Mouse (Mus musculus) embryonic facial prominence, embryonic 12.5 days (tissue): ENCODE data around the gene Cradd. TPM values are rescaled to one million over a fixed set of nuclear protein-coding genes. Genes with fewer than 3 reads are reported as not detected.

ENCODE experiments used
- ATAC-seq: fragments of 200-750 bp; cut with Nextera tagmentation; 2 replicates; pipeline ENCODE4 v1.8.0; 2017; ENCODE audit not compliant: insufficient number of reproducible peaks, insufficient read depth, low FRiP score, low TSS enrichment
- H3K27ac ChIP-seq: fragments of 300-500 bp; sonication (generic); 2 replicates; pipeline ENCODE4 v1.5.1; 2016; ENCODE audit warnings: mild to moderate bottlenecking
- H3K27me3 ChIP-seq: fragments of 300-500 bp; sonication (generic); 2 replicates; pipeline ENCODE4 v1.6.1; 2016; ENCODE audit warnings: mild to moderate bottlenecking, moderate library complexity
- H3K36me3 ChIP-seq: fragments of 300-500 bp; sonication (generic); 2 replicates; pipeline ENCODE4 v1.6.1; 2016; ENCODE audit warnings: mild to moderate bottlenecking
- H3K4me1 ChIP-seq: fragments of 300-500 bp; sonication (generic); 2 replicates; pipeline ENCODE4 v1.6.1; 2016
- H3K4me2 ChIP-seq: fragments of 300-500 bp; sonication (generic); replicated peaks from 2 replicates; pipeline ENCODE4 v1.6.1; 2016; ENCODE audit warnings: mild to moderate bottlenecking, moderate library complexity
- H3K4me3 ChIP-seq: fragments of 300-500 bp; sonication (generic); 2 replicates; pipeline ENCODE4 v1.5.1; 2016; ENCODE audit warnings: mild to moderate bottlenecking
- H3K9ac ChIP-seq: fragments of 300-500 bp; sonication (generic); 2 replicates; pipeline ENCODE4 v1.6.1; 2016; ENCODE audit warnings: mild to moderate bottlenecking, moderate library complexity
- H3K9me3 ChIP-seq: fragments of 300-500 bp; sonication (generic); 2 replicates; pipeline ENCODE4 v1.6.1; 2016; ENCODE audit warnings: mild to moderate bottlenecking, moderate library complexity
- WGBS: fragments of 180-500 bp; shearing (Covaris S2); methylation state at CpG from one replicate; pipeline ENCODE4 v1.1.7; 2016; 5-methylcytosine and 5-hydroxymethylcytosine counted together
- polyA plus RNA-seq: library from polyadenylated mRNA; unstranded; fragments of >200 nt; fragmentation: Nextera tagmentation; extraction: Ambion mirVana; gene quantifications from 2 replicates; pipeline ENCODE4 v1.2.1, GENCODE M21; 2016

The Cradd gene
- polyA plus RNA-seq, 1 experiment from 2014 or later = 14.1 TPM

GRCm38 (mm10) chr10:95226772-95227171 is 97.2 kb downstream of the Cradd start:
- no peak overlapping the region for H3K27ac ChIP-seq
- peaks cover 16% of the 10 kb centered on the region; the same call in 1 of the 2 replicates for H3K4me1 ChIP-seq
- 66% methylated on average over 4 of the region's 4 CpGs for WGBS
- H3K9me3 ChIP-seq = no peaks in the 10 kb centered on the region
- no peaks in the 10 kb centered on the region for H3K27me3 ChIP-seq
- H3K36me3 ChIP-seq = no peaks in the 10 kb centered on the region
- no peak overlapping the region for H3K4me3 ChIP-seq
- H3K4me2 ChIP-seq = no peak overlapping the region
- H3K9ac ChIP-seq = no peak overlapping the region
- ATAC-seq = no peak

GRCm38 (mm10) chr10:95225006-95225405 is 98.9 kb downstream of the Cradd start:
- no peak overlapping the region for H3K4me2 ChIP-seq
- no peaks in the 10 kb centered on the region for H3K9me3 ChIP-seq
- no peak overlapping the region for H3K27ac ChIP-seq
- no peak overlapping the region for H3K4me3 ChIP-seq
- no peaks in the 10 kb centered on the region for H3K27me3 ChIP-seq
- peaks cover 18% of the 10 kb centered on the region; the same call in 1 of the 2 replicates for H3K4me1 ChIP-seq
- WGBS = 35% methylated on average over 4 of the region's 4 CpGs
- H3K36me3 ChIP-seq = no peaks in the 10 kb centered on the region
- no peak overlapping the region for H3K9ac ChIP-seq
- ATAC-seq = no peak

DNA sequence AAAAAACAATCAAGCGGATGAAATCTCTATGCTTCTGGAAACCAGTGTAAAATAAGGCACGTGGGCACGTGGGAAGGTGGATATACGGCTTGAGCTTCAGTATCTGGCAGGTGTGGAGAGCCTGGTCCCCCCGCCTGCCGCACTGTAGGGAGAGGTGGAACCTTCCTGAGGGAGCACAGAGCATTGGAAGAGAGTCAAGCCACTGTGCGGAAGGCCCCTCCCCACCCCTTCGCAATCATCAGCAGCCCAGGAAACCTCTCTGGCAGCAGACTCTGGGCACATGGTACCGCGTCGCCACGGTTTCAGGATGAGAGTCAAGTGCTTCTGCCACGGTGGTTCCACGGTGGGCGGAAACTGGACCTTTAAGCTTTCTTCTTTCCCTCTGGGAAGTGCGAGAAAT is 100.7 kb downstream of the Cradd start:
- no peak for ATAC-seq
- H3K9me3 ChIP-seq = no peaks in the 10 kb centered on the region
- no peak overlapping the region for H3K9ac ChIP-seq
- no peak overlapping the region for H3K27ac ChIP-seq
- H3K36me3 ChIP-seq = no peaks in the 10 kb centered on the region
- H3K27me3 ChIP-seq = no peaks in the 10 kb centered on the region
- no peak overlapping the region for H3K4me3 ChIP-seq
- H3K4me2 ChIP-seq = no peak overlapping the region
- 83% methylated on average over 16 of the region's 16 CpGs for WGBS
- peaks cover 27% of the 10 kb centered on the region; the same call in 1 of the 2 replicates for H3K4me1 ChIP-seq

DNA sequence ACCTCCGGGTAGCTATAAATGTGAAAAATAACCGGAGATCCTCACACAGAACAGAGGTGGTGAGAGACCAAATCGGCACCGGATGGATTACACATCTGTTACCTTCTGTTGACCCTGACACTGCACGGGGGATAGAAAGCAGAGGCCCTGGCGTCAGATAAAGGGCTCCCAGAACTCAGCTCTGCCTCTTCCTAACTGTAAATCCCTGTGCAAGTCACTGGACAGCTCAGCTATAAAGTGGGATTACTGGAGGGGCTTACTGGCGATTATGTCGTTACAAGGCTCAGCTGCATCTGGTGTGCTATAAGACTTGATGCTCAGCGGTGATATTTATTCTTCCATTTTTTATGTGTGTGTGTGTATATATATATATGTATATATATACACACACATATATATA is 102.0 kb downstream of the Cradd start:
- H3K4me1 ChIP-seq = peaks cover 25% of the 10 kb centered on the region
- H3K9ac ChIP-seq = no peak overlapping the region
- no peaks in the 10 kb centered on the region for H3K9me3 ChIP-seq
- 67% methylated on average over 9 of the region's 9 CpGs for WGBS
- no peaks in the 10 kb centered on the region for H3K27me3 ChIP-seq
- no peak overlapping the region for H3K4me3 ChIP-seq
- no peak overlapping the region for H3K27ac ChIP-seq
- no peak for ATAC-seq
- no peak overlapping the region for H3K4me2 ChIP-seq
- H3K36me3 ChIP-seq = no peaks in the 10 kb centered on the region

DNA sequence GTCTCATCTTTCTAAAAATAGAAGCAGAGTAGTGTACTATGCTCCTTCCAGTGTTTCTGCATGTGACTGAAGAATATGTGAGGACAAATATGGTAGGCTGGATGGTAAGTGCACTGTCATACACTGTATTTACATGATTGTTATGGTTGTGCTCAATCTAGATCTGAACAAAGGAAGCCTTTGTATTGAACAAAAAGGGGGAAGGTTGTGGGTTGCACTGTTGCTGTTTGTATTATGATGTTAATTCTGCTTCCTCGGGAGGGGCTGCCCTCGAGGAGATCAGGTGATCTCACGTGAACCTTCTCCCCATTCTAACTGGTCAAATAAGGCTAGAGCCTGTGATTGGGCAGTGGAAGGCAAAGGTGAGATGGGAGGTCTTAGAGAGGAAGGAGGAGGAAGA is 103.4 kb downstream of the Cradd start:
- H3K36me3 ChIP-seq = no peaks in the 10 kb centered on the region
- no peak overlapping the region for H3K9ac ChIP-seq
- ATAC-seq = no peak
- no peaks in the 10 kb centered on the region for H3K9me3 ChIP-seq
- H3K4me3 ChIP-seq = no peak overlapping the region
- WGBS = 74% methylated on average over 3 of the region's 3 CpGs
- peaks cover 25% of the 10 kb centered on the region for H3K4me1 ChIP-seq
- H3K4me2 ChIP-seq = no peak overlapping the region
- H3K27me3 ChIP-seq = no peaks in the 10 kb centered on the region
- no peak overlapping the region for H3K27ac ChIP-seq

GRCm38 (mm10) chr10:95218683-95219060 is 105.3 kb downstream of the Cradd start:
- no peak; the same call in 1 of the 2 replicates for ATAC-seq
- Histone ChIP-seq H3K27me3 (no peaks in the 10 kb centered on the region), H3K27ac (no peak overlapping the region), H3K4me1 (peaks cover 18% of the 10 kb centered on the region), H3K9me3 (no peaks in the 10 kb centered on the region), H3K36me3 (no peaks in the 10 kb centered on the region), H3K4me2 (no peak overlapping the region), H3K9ac (no peak overlapping the region), H3K4me3 (no peak overlapping the region)
- WGBS = 64% methylated on average over 9 of the region's 9 CpGs

DNA sequence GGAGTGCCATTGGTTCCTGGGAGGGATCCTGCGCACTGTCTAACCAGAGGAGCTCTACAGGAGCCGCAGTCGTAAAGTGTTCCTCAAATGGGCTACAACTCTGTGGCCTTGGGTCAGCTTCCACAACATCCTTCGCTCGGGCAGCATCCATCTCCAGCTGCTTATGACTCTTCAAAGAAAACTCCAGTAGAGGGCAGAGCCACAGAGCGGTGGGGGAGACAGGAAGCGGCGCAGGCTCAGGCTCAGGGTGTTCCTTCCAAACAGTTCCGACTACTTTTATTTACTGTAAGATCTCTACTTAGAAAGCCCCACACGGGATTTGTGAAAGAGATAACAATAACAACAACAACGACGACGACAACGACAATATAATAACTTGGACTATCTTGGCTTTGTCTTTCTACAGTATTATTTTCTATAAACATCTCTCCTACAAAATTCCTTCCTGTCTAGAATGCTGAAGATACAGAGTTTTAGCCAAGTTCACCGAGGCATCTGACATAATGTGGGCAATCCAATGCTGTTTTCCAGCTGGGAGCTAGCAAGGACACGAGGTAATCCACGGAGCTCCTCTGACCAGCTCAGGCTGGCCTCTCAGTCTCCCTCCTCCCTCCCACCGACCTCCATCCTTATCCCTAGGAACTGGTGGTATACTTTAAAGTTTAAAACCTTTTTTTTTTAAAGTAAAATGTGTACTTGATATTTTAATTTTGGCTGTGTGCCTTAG is 105.8 kb downstream of the Cradd start:
- Histone ChIP-seq H3K27me3 (no peaks in the 10 kb centered on the region), H3K36me3 (no peaks in the 10 kb centered on the region), H3K4me3 (no peak overlapping the region), H3K27ac (no peak overlapping the region; the same call in 1 of the 2 replicates), H3K4me2 (no peak overlapping the region), H3K9ac (no peak overlapping the region), H3K4me1 (peaks cover 18% of the 10 kb centered on the region), H3K9me3 (no peaks in the 10 kb centered on the region)
- ATAC-seq = no peak; the same call in 1 of the 2 replicates
- 53% methylated on average over 18 of the region's 18 CpGs for WGBS

- no peak overlapping the region for H3K9ac ChIP-seq
- H3K9me3 ChIP-seq = no peaks in the 10 kb centered on the region
- no peaks in the 10 kb centered on the region for H3K36me3 ChIP-seq
- no peak overlapping the region for H3K4me3 ChIP-seq
- H3K27ac ChIP-seq = no peak overlapping the region
- 92% methylated on average over 15 of the region's 15 CpGs for WGBS
- ATAC-seq = no peak
- H3K27me3 ChIP-seq = no peaks in the 10 kb centered on the region
- peaks cover 34% of the 10 kb centered on the region for H3K4me1 ChIP-seq
- no peak overlapping the region for H3K4me2 ChIP-seq
Observed at GRCm38 (mm10) chr10:95215324-95215723, 108.6 kb downstream of the Cradd start.

GRCm38 (mm10) chr10:95213820-95214219 is 110.1 kb downstream of the Cradd start:
- 61% methylated on average over 9 of the region's 9 CpGs for WGBS
- no peak overlapping the region for H3K27ac ChIP-seq
- H3K4me1 ChIP-seq = peaks cover 30% of the 10 kb centered on the region
- no peak overlapping the region for H3K9ac ChIP-seq
- H3K4me3 ChIP-seq = no peak overlapping the region
- H3K27me3 ChIP-seq = no peaks in the 10 kb centered on the region
- H3K36me3 ChIP-seq = no peaks in the 10 kb centered on the region
- no peaks in the 10 kb centered on the region for H3K9me3 ChIP-seq
- no peak overlapping the region for H3K4me2 ChIP-seq
- ATAC-seq = no peak

DNA sequence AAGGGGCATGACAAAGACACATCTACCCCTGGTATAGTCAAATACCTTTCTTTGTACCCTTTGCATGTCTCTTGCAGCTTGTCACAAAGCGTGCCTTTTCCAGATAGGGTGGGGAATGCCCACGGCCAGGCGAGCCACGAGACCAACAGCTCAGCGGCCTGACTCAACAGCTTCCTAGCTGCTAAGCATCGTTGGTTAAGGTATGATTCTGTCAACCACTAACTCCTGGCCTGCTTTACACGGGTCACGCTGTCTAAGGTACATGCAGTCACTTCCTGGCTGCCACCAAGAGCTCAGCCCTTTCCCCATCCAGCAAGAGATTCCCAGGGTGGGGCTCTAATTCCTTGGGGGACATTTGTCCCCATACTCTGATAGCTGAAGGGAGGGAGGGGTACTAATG is 110.6 kb downstream of the Cradd start:
- no peaks in the 10 kb centered on the region for H3K27me3 ChIP-seq
- no peak overlapping the region for H3K4me2 ChIP-seq
- H3K4me3 ChIP-seq = no peak overlapping the region
- ATAC-seq = no peak
- H3K9ac ChIP-seq = no peak overlapping the region
- no peaks in the 10 kb centered on the region for H3K9me3 ChIP-seq
- WGBS = 89% methylated on average over 8 of the region's 8 CpGs
- H3K27ac ChIP-seq = no peak overlapping the region
- no peaks in the 10 kb centered on the region for H3K36me3 ChIP-seq
- H3K4me1 ChIP-seq = peaks cover 26% of the 10 kb centered on the region

GRCm38 (mm10) chr10:95211660-95212059 is 112.3 kb downstream of the Cradd start:
- H3K36me3 ChIP-seq = no peaks in the 10 kb centered on the region
- no peak overlapping the region for H3K27ac ChIP-seq
- peaks cover 20% of the 10 kb centered on the region; the same call in 1 of the 2 replicates for H3K4me1 ChIP-seq
- no peaks in the 10 kb centered on the region for H3K27me3 ChIP-seq
- H3K4me3 ChIP-seq = no peak overlapping the region
- no peaks in the 10 kb centered on the region for H3K9me3 ChIP-seq
- H3K4me2 ChIP-seq = no peak overlapping the region
- no peak for ATAC-seq
- 83% methylated on average over 8 of the region's 8 CpGs for WGBS
- H3K9ac ChIP-seq = no peak overlapping the region

GRCm38 (mm10) chr10:95210664-95211372 is 113.1 kb downstream of the Cradd start:
- Histone ChIP-seq H3K4me3 (no peak overlapping the region), H3K27me3 (no peaks in the 10 kb centered on the region), H3K36me3 (no peaks in the 10 kb centered on the region), H3K9ac (no peak overlapping the region), H3K27ac (no peak overlapping the region), H3K4me1 (peaks cover 20% of the 10 kb centered on the region; the same call in 1 of the 2 replicates), H3K9me3 (no peaks in the 10 kb centered on the region), H3K4me2 (no peak overlapping the region)
- ATAC-seq = no peak
- 78% methylated on average over 7 of the region's 7 CpGs for WGBS
